Mouse (Mus musculus) CD4-positive, CD25-positive, alpha-beta regulatory T cell, adult 4 months (primary cell): Measurements from ENCODE around the gene Sdr42e1. TPM values are rescaled to one million over a fixed set of nuclear protein-coding genes. Genes with fewer than 3 reads are reported as not detected.

ENCODE experiments used
- ATAC-seq: one replicate; pipeline ENCODE4 v1.8.0; 2017
- polyA plus RNA-seq, 2 experiments: library from polyadenylated mRNA; unstranded; fragments of 100-300 nt; shearing (Covaris generic); gene quantifications; one replicate each; pipeline ENCODE4 v1.2.1; 2017

Sdr42e1 gene
- 1 to 10 TPM; 3.4 to 4.4 TPM for polyA plus RNA-seq

GRCm38 (mm10) chr8:117673430-117673830 is at the start of gene Sdr42e1:
Gene Sdr42e1, minus strand, starts transcription at chr8:117673689.
- peak; percentile 96 for ATAC-seq

- no peak for ATAC-seq
Measured at GRCm38 (mm10) chr8:117718152-117718860, 44.8 kb upstream of the Sdr42e1 start.

GRCm38 (mm10) chr8:117715896-117716295 is 42.4 kb upstream of the Sdr42e1 start:
- ATAC-seq, result no peak

GRCm38 (mm10) chr8:117714604-117715003 is 41.1 kb upstream of the Sdr42e1 start:
- ATAC-seq, result no peak

GRCm38 (mm10) chr8:117712226-117712625 is 38.7 kb upstream of the Sdr42e1 start:
- no peak for ATAC-seq

- ATAC-seq, result no peak
Measured at GRCm38 (mm10) chr8:117706141-117706540, 32.7 kb upstream of the Sdr42e1 start.

- no peak for ATAC-seq
Measured at GRCm38 (mm10) chr8:117702701-117703100, 29.2 kb upstream of the Sdr42e1 start.

GRCm38 (mm10) chr8:117701859-117702258 is 28.4 kb upstream of the Sdr42e1 start, which contains the start of gene Hsd17b2:
Gene Hsd17b2, plus strand, starts transcription at chr8:117701904.
- ATAC-seq, result no peak

- ATAC-seq, result no peak
Measured at GRCm38 (mm10) chr8:117701246-117701645, 27.8 kb upstream of the Sdr42e1 start.

GRCm38 (mm10) chr8:117700699-117701098 is 27.2 kb upstream of the Sdr42e1 start:
- ATAC-seq, result no peak

GRCm38 (mm10) chr8:117697248-117697647 is 23.8 kb upstream of the Sdr42e1 start:
- no peak for ATAC-seq

- no peak for ATAC-seq
Measured at GRCm38 (mm10) chr8:117695636-117696035, 22.1 kb upstream of the Sdr42e1 start.

- no peak for ATAC-seq
Measured at GRCm38 (mm10) chr8:117692131-117692530, 18.6 kb upstream of the Sdr42e1 start.

- no peak for ATAC-seq
Measured at GRCm38 (mm10) chr8:117687890-117688289, 14.4 kb upstream of the Sdr42e1 start.

GRCm38 (mm10) chr8:117684504-117684903 is 11.0 kb upstream of the Sdr42e1 start:
- ATAC-seq, result no peak

GRCm38 (mm10) chr8:117683925-117684472 is 10.5 kb upstream of the Sdr42e1 start:
- no peak for ATAC-seq

GRCm38 (mm10) chr8:117678650-117679049 is 5.2 kb upstream of the Sdr42e1 start:
- no peak for ATAC-seq

GRCm38 (mm10) chr8:117677011-117677410 is 3.5 kb upstream of the Sdr42e1 start:
- no peak for ATAC-seq

GRCm38 (mm10) chr8:117676460-117676859 is 3.0 kb upstream of the Sdr42e1 start:
- no peak for ATAC-seq

- no peak for ATAC-seq
Measured at GRCm38 (mm10) chr8:117675171-117675570, 1.7 kb upstream of the Sdr42e1 start.

- ATAC-seq, result no peak
Measured at GRCm38 (mm10) chr8:117672558-117672957, 931 bp downstream of the Sdr42e1 start.

- ATAC-seq, result no peak
Measured at GRCm38 (mm10) chr8:117670461-117670860, 3.0 kb downstream of the Sdr42e1 start.

- no peak for ATAC-seq
Measured at GRCm38 (mm10) chr8:117667349-117668124, 6.0 kb downstream of the Sdr42e1 start.
